Mouse (Mus musculus): Measurements from ENCODE around the gene Slc16a11.

DNA sequence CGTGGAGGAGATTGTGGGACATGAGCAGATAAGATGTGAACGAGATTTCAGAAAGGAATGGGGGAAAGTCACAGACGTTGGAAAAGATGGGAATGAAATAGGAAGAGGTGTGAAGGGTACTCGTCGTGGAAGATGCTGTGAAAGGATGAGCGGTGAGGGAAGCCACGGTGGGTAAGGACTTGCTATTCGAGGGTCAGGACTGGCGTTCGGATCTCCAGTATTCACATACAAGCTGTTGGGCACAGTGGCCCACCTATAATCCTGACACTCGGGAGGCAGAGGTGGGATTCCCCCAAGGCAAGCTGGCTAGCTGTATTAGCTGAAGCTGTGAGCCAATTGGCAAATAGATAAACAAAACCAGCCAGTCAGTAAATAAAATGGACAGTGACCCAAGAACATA, 33.8 kb upstream of the Slc16a11 start:
- TF ChIP-seq TCF12 (IDR thresholded peaks at IDR 0.05; ENCODE audit: insufficient read depth, poor library complexity, severe bottlenecking) (no peak), POLR2A (IDR thresholded peaks at IDR 0.05; ENCODE audit: insufficient read length, low read depth) (no peak), MYOD1 (IDR thresholded peaks at IDR 0.05; ENCODE audit: control insufficient read depth in 1 of 3, insufficient read length in 2 of 3, low read depth in 2 of 3) (no peak), MAX (IDR thresholded peaks at IDR 0.05; ENCODE audit: low read depth) (no peak), CEBPB (IDR thresholded peaks at IDR 0.05; ENCODE audit: insufficient read depth, poor library complexity, severe bottlenecking) (no peak), POLR2AphosphoS2 (IDR thresholded peaks at IDR 0.05; ENCODE audit: insufficient read length, low read depth) (no peak), USF1 (IDR thresholded peaks at IDR 0.05; ENCODE audit: low read depth) (no peak), MYOG (IDR thresholded peaks at IDR 0.05; ENCODE audit: control insufficient read depth in 1 of 3, insufficient read depth in 1 of 3, insufficient read length in 2 of 3, low read depth in 2 of 3) (no peak), SRF (IDR thresholded peaks at IDR 0.05; ENCODE audit: control insufficient read depth, insufficient read length, low read depth) (no peak), TCF3 (IDR thresholded peaks at IDR 0.05; ENCODE audit: insufficient read length, low read depth) (no peak)
